In the genomic region with DNA sequence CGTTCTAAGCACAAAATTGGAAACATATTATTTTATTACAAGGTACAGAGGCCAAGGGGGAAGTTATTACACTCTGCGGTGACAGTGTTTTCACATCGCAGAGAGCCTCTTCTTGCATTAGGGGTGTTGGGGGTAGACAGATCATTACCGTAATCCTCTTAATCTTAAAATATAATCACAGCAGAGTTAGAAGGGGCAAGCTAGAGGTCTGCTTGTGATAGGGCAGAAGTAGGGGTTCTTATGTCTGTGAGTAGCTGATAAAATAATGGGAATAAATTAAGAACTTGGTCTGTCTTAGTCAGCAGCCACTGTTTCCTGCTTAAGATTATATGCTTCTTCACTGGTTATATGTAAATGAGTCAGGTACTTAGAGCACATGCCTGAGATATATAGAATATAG, we compare ENCODE assay signal across 8 mouse cellular contexts. TPM values are rescaled to one million over a fixed set of nuclear protein-coding genes. Genes with fewer than 3 reads are reported as not detected.
DNase-seq lines count a peak whose midpoint lies in the region; ATAC-seq and TF ChIP-seq lines count a peak whose summit lies in the region.

No protein-coding gene starts in this region.

- no peak overlapping the region for H3K4me3 ChIP-seq in hindbrain, embryonic 13.5 days
- no peak overlapping the region for H3K4me3 ChIP-seq in hindbrain, embryonic 12.5 days
- H3K4me3 ChIP-seq in CH12.LX (replicated peaks in 1 of 3; ENCODE audit: low read depth in 2 of 3, low read length in 2 of 3, poor library complexity in 1 of 3) = peak overlapping the region in 2 of 3 experiments; percentile 40 to 64
- peak overlapping the region; percentile 18 for H3K4me3 ChIP-seq in embryonic facial prominence, embryonic 15.5 days (replicated peaks)
- H3K4me3 ChIP-seq in liver, embryonic 16.5 days (ENCODE audit: low read depth, low read length) = no peak overlapping the region

- ATAC-seq in hindbrain, embryonic 13.5 days (ENCODE audit: low FRiP score) = no peak
- ATAC-seq in hindbrain, embryonic 12.5 days (ENCODE audit: low FRiP score) = no peak
- no peak for ATAC-seq in embryonic facial prominence, embryonic 15.5 days (ENCODE audit: insufficient number of reproducible peaks, low FRiP score, low TSS enrichment, low read depth)
- ATAC-seq in liver, embryonic 16.5 days (ENCODE audit: low read depth) = peak; percentile 16; the same call in 1 of the 2 replicates

- no peak overlapping the region for H3K27ac ChIP-seq in hindbrain, embryonic 13.5 days
- H3K27ac ChIP-seq in hindbrain, embryonic 12.5 days = no peak overlapping the region
- peak overlapping the region; percentile 65 for H3K27ac ChIP-seq in CH12.LX (ENCODE audit: insufficient read depth, low read depth)
- 0 out of 2 replicates have a peak overlapping the region, but pooled peaks have one; percentile 55 for H3K27ac ChIP-seq in embryonic facial prominence, embryonic 15.5 days (replicated peaks)
- H3K27ac ChIP-seq in liver, embryonic 16.5 days (ENCODE audit: low read length) = no peak overlapping the region

- H3K4me2 ChIP-seq in hindbrain, embryonic 13.5 days = peak overlapping the region; percentile 21; the same call in 1 of the 2 replicates
- no peak overlapping the region for H3K4me2 ChIP-seq in hindbrain, embryonic 12.5 days (replicated peaks)
- H3K4me2 ChIP-seq in CH12.LX (ENCODE audit: insufficient read depth, low read depth, poor library complexity, severe bottlenecking) = peak overlapping the region; percentile 96
- H3K4me2 ChIP-seq in embryonic facial prominence, embryonic 15.5 days (replicated peaks) = peak overlapping the region; percentile 43
- H3K4me2 ChIP-seq in liver, embryonic 16.5 days (ENCODE audit: low read depth, low read length) = peak overlapping the region; percentile 12; the same call in 1 of the 2 replicates

- peaks cover 31% of the 10 kb centered on the region for H3K4me1 ChIP-seq in hindbrain, embryonic 13.5 days (replicated peaks)
- H3K4me1 ChIP-seq in hindbrain, embryonic 12.5 days = peaks cover 24% of the 10 kb centered on the region
- peaks cover 11 to 62% of the 10 kb centered on the region in 2 experiments for H3K4me1 ChIP-seq in CH12.LX (ENCODE audit: control insufficient read depth in 1 of 2, insufficient read depth in 2 of 2)
- peaks cover 34% of the 10 kb centered on the region for H3K4me1 ChIP-seq in embryonic facial prominence, embryonic 15.5 days
- H3K4me1 ChIP-seq in liver, embryonic 16.5 days (ENCODE audit: control insufficient read depth, low read depth, low read length) = peaks cover 9% of the 10 kb centered on the region

- no peaks in the 10 kb centered on the region for H3K27me3 ChIP-seq in hindbrain, embryonic 13.5 days
- no peaks in the 10 kb centered on the region for H3K27me3 ChIP-seq in hindbrain, embryonic 12.5 days
- no peaks in the 10 kb centered on the region for H3K27me3 ChIP-seq in CH12.LX (replicated peaks)
- no peaks in the 10 kb centered on the region for H3K27me3 ChIP-seq in embryonic facial prominence, embryonic 15.5 days
- no peaks in the 10 kb centered on the region for H3K27me3 ChIP-seq in liver, embryonic 16.5 days (ENCODE audit: control insufficient read depth, insufficient read depth, low read depth, low read length)

- H3K36me3 ChIP-seq in hindbrain, embryonic 13.5 days = 0 out of 2 replicates have a peak, but pooled peaks cover 3% of the 10 kb centered on the region
- no peaks in the 10 kb centered on the region for H3K36me3 ChIP-seq in hindbrain, embryonic 12.5 days
- H3K36me3 ChIP-seq in CH12.LX (replicated peaks in 1 of 2; ENCODE audit: control insufficient read depth in 1 of 2, insufficient read depth in 1 of 2, low read length in 1 of 2) = peaks cover 0 to 5% of the 10 kb centered on the region in 2 experiments
- no peaks in the 10 kb centered on the region for H3K36me3 ChIP-seq in embryonic facial prominence, embryonic 15.5 days
- no peaks in the 10 kb centered on the region for H3K36me3 ChIP-seq in liver, embryonic 16.5 days (ENCODE audit: control insufficient read depth, insufficient read depth)

- peaks cover 2% of the 10 kb centered on the region; the same call in 1 of the 2 replicates for H3K79me2 ChIP-seq in CH12.LX (replicated peaks; ENCODE audit: control insufficient read depth, extremely low read depth, insufficient read depth, poor library complexity, severe bottlenecking)

- 78% methylated on average over 4 of the region's 4 CpGs for WGBS in hindbrain, embryonic 13.5 days
- WGBS in hindbrain, embryonic 12.5 days = 80% methylated on average over 4 of the region's 4 CpGs
- 33% methylated on average over 4 of the region's 4 CpGs for WGBS in embryonic facial prominence, embryonic 15.5 days
- WGBS in liver, embryonic 16.5 days (ENCODE audit: insufficient replicate concordance) = 32% methylated on average over 4 of the region's 4 CpGs

- TF ChIP-seq POLR2A in CH12.LX (IDR thresholded peaks at IDR 0.05; ENCODE audit: low read depth, low read length) = no peak

- in situ Hi-C loops in CH12.LX (cut with MboI; ENCODE audit: low pct_ligation_motif_present, low pct_unique_long_range_greater_than_20kb, low sequenced_read_pairs) = no loop called here

- H3K9me3 ChIP-seq in hindbrain, embryonic 13.5 days = no peaks in the 10 kb centered on the region
- H3K9me3 ChIP-seq in hindbrain, embryonic 12.5 days (replicated peaks) = no peaks in the 10 kb centered on the region
- no peaks in the 10 kb centered on the region for H3K9me3 ChIP-seq in CH12.LX (replicated peaks; ENCODE audit: low read length)
- no peaks in the 10 kb centered on the region for H3K9me3 ChIP-seq in embryonic facial prominence, embryonic 15.5 days (replicated peaks)
- H3K9me3 ChIP-seq in liver, embryonic 16.5 days (replicated peaks; ENCODE audit: control insufficient read depth, low read length) = no peaks in the 10 kb centered on the region

- no peak for TF ChIP-seq CTCF in CH12.LX (conservative IDR thresholded peaks at IDR 0.05 in 1 of 2, IDR thresholded peaks at IDR 0.05 in 1 of 2; ENCODE audit: low read depth in 2 of 2, low read length in 2 of 2)

- TF ChIP-seq EP300 in CH12.LX (IDR thresholded peaks at IDR 0.05; ENCODE audit: low read length) = no peak

- peak overlapping the region; percentile 53; the same call in 1 of the 2 replicates for H3K9ac ChIP-seq in hindbrain, embryonic 13.5 days
- no peak overlapping the region for H3K9ac ChIP-seq in hindbrain, embryonic 12.5 days
- peak overlapping the region; percentile 45 for H3K9ac ChIP-seq in CH12.LX (ENCODE audit: insufficient read depth, low read depth)
- H3K9ac ChIP-seq in embryonic facial prominence, embryonic 15.5 days = no peak overlapping the region
- no peak overlapping the region for H3K9ac ChIP-seq in liver, embryonic 16.5 days (ENCODE audit: low read depth, low read length)

- TF ChIP-seq RAD21 in CH12.LX (IDR thresholded peaks at IDR 0.05; ENCODE audit: low read depth, low read length) = no peak

- no peak for DNase-seq in CH12.LX (ENCODE audit: extremely low read depth)
- DNase-seq in adipocyte (ENCODE audit: low spot score) = no peak
- DNase-seq in right cerebral cortex, adult 18-20 months = no peak
- DNase-seq in layer of hippocampus, adult 18-20 months (ENCODE audit: low spot score in 2 of 2) = no peak

- dilution Hi-C loops in CH12.LX (cut with MboI; ENCODE audit: extremely low pct_ligation_motif_present, extremely low pct_unique_long_range_greater_than_20kb, low sequenced_read_pairs) = no loop called here

TF ChIP-seq in CH12.LX, 34 proteins besides CTCF, POLR2A, EP300 and RAD21:
- TF ChIP-seq MYC (IDR thresholded peaks at IDR 0.05; ENCODE audit: low read depth, low read length) (no peak), POLR2AphosphoS2 (IDR thresholded peaks at IDR 0.05; ENCODE audit: low read depth, low read length) (no peak), E2F4 (IDR thresholded peaks at IDR 0.05; ENCODE audit: insufficient replicate concordance, low read depth, low read length) (no peak), ZMIZ1 (IDR thresholded peaks at IDR 0.05; ENCODE audit: low read depth, low read length) (no peak), ZNF384 (IDR thresholded peaks at IDR 0.05; ENCODE audit: low read depth, low read length) (no peak), PAX5 (IDR thresholded peaks at IDR 0.05; ENCODE audit: low read length) (no peak), MEF2A (IDR thresholded peaks at IDR 0.05; ENCODE audit: borderline replicate concordance, low read depth, low read length) (no peak), JUND (conservative IDR thresholded peaks at IDR 0.05; ENCODE audit: low read depth, low read length) (no peak), GABPA (IDR thresholded peaks at IDR 0.05; ENCODE audit: insufficient replicate concordance, low read depth, low read length) (no peak), JUN (IDR thresholded peaks at IDR 0.05; ENCODE audit: insufficient read depth, low read depth, low read length) (no peak), MAX (IDR thresholded peaks at IDR 0.05; ENCODE audit: low read length) (no peak), UBTF (IDR thresholded peaks at IDR 0.05; ENCODE audit: low read depth, low read length) (no peak), MAZ (IDR thresholded peaks at IDR 0.05; ENCODE audit: low read depth, low read length) (no peak), ZKSCAN1 (IDR thresholded peaks at IDR 0.05; ENCODE audit: borderline replicate concordance, low read depth, low read length) (no peak), CHD2 (IDR thresholded peaks at IDR 0.05; ENCODE audit: low read length) (no peak), RCOR1 (conservative IDR thresholded peaks at IDR 0.05; ENCODE audit: low read depth, low read length) (no peak), MXI1 (IDR thresholded peaks at IDR 0.05; ENCODE audit: low read depth, low read length) (no peak), BHLHE40 (IDR thresholded peaks at IDR 0.05; ENCODE audit: low read depth, low read length) (no peak), SMC3 (IDR thresholded peaks at IDR 0.05; ENCODE audit: low read depth, low read length) (no peak), NRF1 (IDR thresholded peaks at IDR 0.05; ENCODE audit: low read depth, low read length) (no peak)

RNA-seq across cellular contexts. Expression of gene Usp6nl, which starts 30.6 kb away (rescaled TPM):
- polyA plus RNA-seq in hindbrain, embryonic 13.5 days (2015; fragmentation: Nextera tagmentation; extraction: Ambion mirVana) = 6.2 and 7.2 TPM in 2 replicates
- 15.6 and 16.3 TPM in 2 replicates for polyA plus RNA-seq in hindbrain, embryonic 12.5 days (2016; fragmentation: Nextera tagmentation; extraction: Ambion mirVana)
- total RNA-seq in CH12.LX (2012; rRNA removed) (4.2 and 4.6 TPM in 2 replicates), CH12.LX (2014; rRNA removed) (4.1 and 4.3 TPM in 2 replicates)
- polyA plus RNA-seq in CH12.LX (2012; ENCODE audit: insufficient read length, low read depth) = 12.1 and 14.2 TPM in 2 replicates
- 8.7 and 9.5 TPM in 2 replicates for polyA plus RNA-seq in embryonic facial prominence, embryonic 15.5 days (2015; fragmentation: Nextera tagmentation; extraction: Ambion mirVana)
- polyA plus RNA-seq in liver, embryonic 16.5 days (2015; fragmentation: Nextera tagmentation; extraction: Ambion mirVana) = 2.7 and 3.6 TPM in 2 replicates
- 10 to 100 TPM; 11.8 to 12.5 TPM for total RNA-seq in layer of hippocampus, adult 18-20 months (2021)

Comparison
In these comparisons a context has a peak if more than half of its experiments do, and no peak if none do; other contexts are left out.
1. H3K9ac ChIP-seq: peak in hindbrain, embryonic 13.5 days (single experiment) and CH12.LX (single experiment); none in hindbrain, embryonic 12.5 days (single experiment), embryonic facial prominence, embryonic 15.5 days (single experiment) and liver, embryonic 16.5 days (single experiment).
2. H3K27ac ChIP-seq: peak in CH12.LX (single experiment) and embryonic facial prominence, embryonic 15.5 days (single experiment); none in hindbrain, embryonic 13.5 days (single experiment), hindbrain, embryonic 12.5 days (single experiment) and liver, embryonic 16.5 days (single experiment).
3. H3K4me3 ChIP-seq: peak in CH12.LX (2 of 3) and embryonic facial prominence, embryonic 15.5 days (single experiment); none in hindbrain, embryonic 13.5 days (single experiment), hindbrain, embryonic 12.5 days (single experiment) and liver, embryonic 16.5 days (single experiment).